Comparison of ENCODE assay signal across 24 mouse cellular contexts in the genomic region with DNA sequence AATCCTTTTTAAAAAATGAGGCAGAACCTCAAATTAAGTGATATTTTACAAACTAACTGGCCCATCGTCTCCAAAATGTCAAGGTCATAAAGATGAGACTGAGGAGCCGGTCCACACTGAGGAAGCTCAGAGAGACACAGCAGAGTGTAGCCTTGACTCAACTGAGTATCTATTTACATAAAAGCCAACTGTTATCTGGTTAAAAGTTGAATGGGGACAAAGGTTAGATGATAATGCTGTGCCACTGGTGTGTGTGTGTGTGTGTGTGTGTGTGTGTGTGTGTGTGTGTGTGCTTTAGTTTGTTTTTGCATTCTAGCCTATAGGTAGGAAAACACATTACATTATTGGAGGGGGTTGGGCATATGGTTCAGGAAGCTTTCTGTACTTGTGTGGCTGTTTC. TPM values are rescaled to one million over a fixed set of nuclear protein-coding genes. Genes with fewer than 3 reads are reported as not detected.
A peak's percentile ranks its signal among the peaks of the same experiment; 100 is the strongest.
DNase-seq lines count a peak whose midpoint lies in the region; ATAC-seq and TF ChIP-seq lines count a peak whose summit lies in the region.
"Had no signal": no experiment of that assay in that cellular context is flagged by ENCODE, and none has a peak within 500 bp of the region (broad histone marks: within the 10 kb centered on the region; RNA-seq: fewer than 3 reads in every experiment).

No protein-coding gene starts in this region.

- no peak for TF ChIP-seq CTCF in liver, adult 2 months (IDR thresholded peaks at IDR 0.05; ENCODE audit: low read depth, low read length)
- no peak for TF ChIP-seq CTCF in intestine, postnatal 0 days (IDR thresholded peaks at IDR 0.05; ENCODE audit: low read depth)

- no peak overlapping the region for H3K4me2 ChIP-seq in intestine, postnatal 0 days (replicated peaks; ENCODE audit: low read depth)
- no peak overlapping the region for H3K4me2 ChIP-seq in liver, embryonic 16.5 days (ENCODE audit: low read depth, low read length)
- no peak overlapping the region for H3K4me2 ChIP-seq in hindbrain, embryonic 11.5 days (replicated peaks; ENCODE audit: low read depth, low read length)
- no peak overlapping the region for H3K4me2 ChIP-seq in forebrain, embryonic 12.5 days
- H3K4me2 ChIP-seq: embryonic facial prominence, embryonic 12.5 days; forebrain, embryonic 13.5 days; heart, embryonic 13.5 days; hindbrain, embryonic 12.5 days had no signal

- H3K27ac ChIP-seq in liver, adult 2 months (replicated peaks; ENCODE audit: insufficient read depth, low read depth, low read length): no peak overlapping the region
- H3K27ac ChIP-seq in intestine, postnatal 0 days (ENCODE audit: low read depth, low read length): no peak overlapping the region
- H3K27ac ChIP-seq in liver, embryonic 16.5 days (ENCODE audit: low read length): no peak overlapping the region
- H3K27ac ChIP-seq in hindbrain, embryonic 11.5 days (ENCODE audit: low read depth, low read length): no peak overlapping the region
- H3K27ac ChIP-seq in forebrain, embryonic 12.5 days: no peak overlapping the region
- H3K27ac ChIP-seq: embryonic facial prominence, embryonic 12.5 days; forebrain, embryonic 13.5 days; gastrocnemius, adult 2 months; heart, embryonic 13.5 days; hindbrain, embryonic 12.5 days had no signal

- no peak overlapping the region for H3K9ac ChIP-seq in liver, adult 2 months (ENCODE audit: low read depth, low read length)
- no peak overlapping the region for H3K9ac ChIP-seq in intestine, postnatal 0 days (ENCODE audit: low read depth, low read length)
- H3K9ac ChIP-seq in liver, embryonic 16.5 days (ENCODE audit: low read depth, low read length): no peak overlapping the region
- H3K9ac ChIP-seq in hindbrain, embryonic 11.5 days (ENCODE audit: low read depth, low read length): no peak overlapping the region
- H3K9ac ChIP-seq in forebrain, embryonic 12.5 days: no peak overlapping the region
- H3K9ac ChIP-seq: embryonic facial prominence, embryonic 12.5 days; forebrain, embryonic 13.5 days; forebrain, postnatal 0 days; heart, embryonic 13.5 days; hindbrain, embryonic 12.5 days had no signal

- peak; percentile 80 for DNase-seq in liver, adult 2 months (ENCODE audit: extremely low read depth, low read depth, low spot score)
- no peak for DNase-seq in liver
- DNase-seq in hindbrain, embryonic 11.5 days (ENCODE audit: low spot score): no peak
- no peak for DNase-seq in layer of hippocampus, adult 18-20 months (ENCODE audit: low spot score in 2 of 2)
- DNase-seq: adrenal gland, adult 8-10 months; adrenal gland, postnatal 36 days; B cell, adult 2 months; cerebellum, adult 11 months; cerebellum, adult 9-10 months; cerebellum, postnatal 25 days; forebrain, postnatal 0 days; gastrocnemius, adult 2 months; gastrocnemius, postnatal 25 days; heart, postnatal 36 days had no signal

- H3K9me3 ChIP-seq in intestine, postnatal 0 days (ENCODE audit: control insufficient read depth): no peaks in the 10 kb centered on the region
- H3K9me3 ChIP-seq in liver, embryonic 16.5 days (replicated peaks; ENCODE audit: control insufficient read depth, low read length): peaks cover 3% of the 10 kb centered on the region; the same call in 1 of the 2 replicates
- H3K9me3 ChIP-seq in hindbrain, embryonic 11.5 days (ENCODE audit: control insufficient read depth, low read length): no peaks in the 10 kb centered on the region
- peaks cover 6% of the 10 kb centered on the region; the same call in 1 of the 2 replicates for H3K9me3 ChIP-seq in forebrain, embryonic 12.5 days
- H3K9me3 ChIP-seq: embryonic facial prominence, embryonic 12.5 days had no signal

- H3K27me3 ChIP-seq in liver, adult 2 months (ENCODE audit: control insufficient read depth, insufficient read depth, low read length): no peaks in the 10 kb centered on the region
- H3K27me3 ChIP-seq in intestine, postnatal 0 days (replicated peaks; ENCODE audit: control insufficient read depth, insufficient read depth, low read length): no peaks in the 10 kb centered on the region
- no peaks in the 10 kb centered on the region for H3K27me3 ChIP-seq in liver, embryonic 16.5 days (ENCODE audit: control insufficient read depth, insufficient read depth, low read depth, low read length)
- no peaks in the 10 kb centered on the region for H3K27me3 ChIP-seq in hindbrain, embryonic 11.5 days (ENCODE audit: control insufficient read depth, insufficient read depth, low read length)
- H3K27me3 ChIP-seq in forebrain, embryonic 12.5 days: no peaks in the 10 kb centered on the region
- H3K27me3 ChIP-seq: embryonic facial prominence, embryonic 12.5 days; forebrain, embryonic 13.5 days; hindbrain, embryonic 12.5 days had no signal

- no peak for TF ChIP-seq POLR2A in liver, adult 2 months (IDR thresholded peaks at IDR 0.05; ENCODE audit: extremely low read depth, insufficient read depth, low read length)

- no peak overlapping the region for H3K4me3 ChIP-seq in liver, adult 2 months (ENCODE audit: insufficient read depth, low read depth, low read length)
- H3K4me3 ChIP-seq in intestine, postnatal 0 days (ENCODE audit: low read depth, low read length): no peak overlapping the region
- H3K4me3 ChIP-seq in liver, embryonic 16.5 days (ENCODE audit: low read depth, low read length): no peak overlapping the region
- no peak overlapping the region for H3K4me3 ChIP-seq in hindbrain, embryonic 11.5 days (ENCODE audit: low read depth, low read length)
- no peak overlapping the region for H3K4me3 ChIP-seq in forebrain, embryonic 12.5 days (replicated peaks)
- H3K4me3 ChIP-seq: embryonic facial prominence, embryonic 12.5 days; forebrain, embryonic 13.5 days; gastrocnemius, adult 2 months; heart, embryonic 13.5 days; hindbrain, embryonic 12.5 days had no signal

- peaks cover 10% of the 10 kb centered on the region; the same call in 1 of the 2 replicates for H3K4me1 ChIP-seq in liver, adult 2 months (ENCODE audit: control insufficient read depth, insufficient read depth, low read length)
- 0 out of 2 replicates have a peak, but pooled peaks cover 2% of the 10 kb centered on the region for H3K4me1 ChIP-seq in intestine, postnatal 0 days (replicated peaks; ENCODE audit: control insufficient read depth, insufficient read depth, low read length)
- no peaks in the 10 kb centered on the region; the same call in 1 of the 2 replicates for H3K4me1 ChIP-seq in liver, embryonic 16.5 days (ENCODE audit: control insufficient read depth, low read depth, low read length)
- H3K4me1 ChIP-seq in hindbrain, embryonic 11.5 days (replicated peaks; ENCODE audit: control insufficient read depth, insufficient read depth, low read length): no peaks in the 10 kb centered on the region
- H3K4me1 ChIP-seq in forebrain, embryonic 12.5 days: peaks cover 10% of the 10 kb centered on the region
- H3K4me1 ChIP-seq: embryonic facial prominence, embryonic 12.5 days; forebrain, embryonic 13.5 days had no signal

- WGBS in liver, adult 2 months: 20% methylated on average over 2 of the region's 2 CpGs
- WGBS in intestine, postnatal 0 days: 34% methylated on average over 2 of the region's 2 CpGs
- 70% methylated on average over 2 of the region's 2 CpGs for WGBS in liver, embryonic 16.5 days (ENCODE audit: insufficient replicate concordance)
- WGBS in hindbrain, embryonic 11.5 days: 98% methylated on average over 2 of the region's 2 CpGs
- WGBS in forebrain, embryonic 12.5 days: 97% methylated on average over 2 of the region's 2 CpGs

- peak; percentile 66 for ATAC-seq in intestine, postnatal 0 days
- peak; percentile 71 for ATAC-seq in liver, embryonic 16.5 days (ENCODE audit: low read depth)
- ATAC-seq in hindbrain, embryonic 11.5 days (ENCODE audit: low FRiP score): no peak
- no peak for ATAC-seq in forebrain, embryonic 12.5 days (ENCODE audit: low FRiP score)
- ATAC-seq: CD4-positive, CD25-positive, alpha-beta regulatory T cell, adult 4 months; forebrain, embryonic 13.5 days; forebrain, postnatal 0 days; hindbrain, embryonic 16.5 days had no signal

- H3K79me2 ChIP-seq in liver, adult 2 months (ENCODE audit: control insufficient read depth, insufficient read depth, low read length): no peaks in the 10 kb centered on the region

- no peaks in the 10 kb centered on the region for H3K36me3 ChIP-seq in liver, adult 2 months (ENCODE audit: control insufficient read depth, insufficient read depth, low read length)
- H3K36me3 ChIP-seq in intestine, postnatal 0 days (ENCODE audit: control insufficient read depth, insufficient read depth): no peaks in the 10 kb centered on the region
- no peaks in the 10 kb centered on the region for H3K36me3 ChIP-seq in liver, embryonic 16.5 days (ENCODE audit: control insufficient read depth, insufficient read depth)
- H3K36me3 ChIP-seq in hindbrain, embryonic 11.5 days (ENCODE audit: control insufficient read depth, insufficient read depth, low read length): no peaks in the 10 kb centered on the region
- no peaks in the 10 kb centered on the region for H3K36me3 ChIP-seq in forebrain, embryonic 12.5 days (replicated peaks)
- H3K36me3 ChIP-seq: embryonic facial prominence, embryonic 12.5 days; G1E; heart, embryonic 13.5 days; hindbrain, embryonic 12.5 days had no signal

RNA-seq across cellular contexts. Expression of a gene that starts 54.2 kb away (rescaled TPM):
- 232 and 331 TPM in 2 replicates for total RNA-seq in liver, adult 2 months (2014; rRNA removed)
- 198 and 238 TPM in 2 replicates for polyA plus RNA-seq in liver, adult 2 months (2012; rRNA removed)
- 261 and 328 TPM in 2 replicates for polyA plus RNA-seq in intestine, postnatal 0 days (2015; fragmentation: Nextera tagmentation; extraction: Ambion mirVana)
- polyA plus RNA-seq in liver, embryonic 16.5 days (2015; fragmentation: Nextera tagmentation; extraction: Ambion mirVana): 273 and 294 TPM in 2 replicates
- polyA plus RNA-seq in hindbrain, embryonic 11.5 days (2014; fragmentation: Nextera tagmentation; extraction: Ambion mirVana): 291 and 446 TPM in 2 replicates
- total RNA-seq in layer of hippocampus, adult 18-20 months (2021): 100 to 1,000 TPM; 278 to 306 TPM
- 656 and 658 TPM in 2 replicates for polyA plus RNA-seq in forebrain, embryonic 12.5 days (2016; fragmentation: Nextera tagmentation; extraction: Ambion mirVana)

Comparison
In these comparisons a context has a peak if more than half of its experiments do, and no peak if none do; other contexts are left out.
1. ATAC-seq: peak in intestine, postnatal 0 days (single experiment) and liver, embryonic 16.5 days (single experiment); none in hindbrain, embryonic 11.5 days (single experiment) and forebrain, embryonic 12.5 days (single experiment).